Mouse (Mus musculus) MEL-GATA-1-ER (cell line): Measurements from ENCODE around the gene Stx18.

Experiments
- DNase-seq: peaks from one replicate; pipeline ENCODE4 v3.0.0-alpha.2; 2012; ENCODE audit warnings: low read depth; ENCODE audit errors: extremely low read depth

Gene Stx18

GRCm38 (mm10) chr5:38129339-38129738, 90.8 kb downstream of the Stx18 start:
- no peak for DNase-seq

- DNase-seq, result no peak
These were observed 97.7 kb downstream of the Stx18 start for GRCm38 (mm10) chr5:38136247-38136646.

GRCm38 (mm10) chr5:38137163-38137562, 98.6 kb downstream of the Stx18 start:
- no peak for DNase-seq

GRCm38 (mm10) chr5:38140893-38141292, 102.4 kb downstream of the Stx18 start:
- no peak for DNase-seq

- DNase-seq, result no peak
These were observed 108.0 kb downstream of the Stx18 start for GRCm38 (mm10) chr5:38146524-38146923.

GRCm38 (mm10) chr5:38151264-38151663, 112.7 kb downstream of the Stx18 start:
- no peak for DNase-seq

- no peak for DNase-seq
These were observed 113.9 kb downstream of the Stx18 start for GRCm38 (mm10) chr5:38152201-38153108.

- no peak for DNase-seq
These were observed 115.1 kb downstream of the Stx18 start for GRCm38 (mm10) chr5:38153636-38154035.

- no peak for DNase-seq
These were observed 119.0 kb downstream of the Stx18 start for GRCm38 (mm10) chr5:38157481-38158020.

GRCm38 (mm10) chr5:38158501-38158946, 120.0 kb downstream of the Stx18 start:
- DNase-seq, result no peak

- no peak for DNase-seq
These were observed 120.5 kb downstream of the Stx18 start for GRCm38 (mm10) chr5:38158947-38159633.

- DNase-seq, result no peak
These were observed 121.3 kb downstream of the Stx18 start, which contains the start of gene Nsg1 for GRCm38 (mm10) chr5:38159634-38160413. TSS of gene Nsg1 (minus strand) at chr5:38159907.

GRCm38 (mm10) chr5:38168497-38168896, 130.0 kb downstream of the Stx18 start:
- DNase-seq, result no peak

- DNase-seq, result no peak
These were observed 135.2 kb downstream of the Stx18 start for GRCm38 (mm10) chr5:38173766-38174165.

GRCm38 (mm10) chr5:38174256-38174912, 135.8 kb downstream of the Stx18 start:
- no peak for DNase-seq

- no peak for DNase-seq
These were observed 146.2 kb downstream of the Stx18 start for GRCm38 (mm10) chr5:38184688-38185285.

GRCm38 (mm10) chr5:38187006-38187405, 148.5 kb downstream of the Stx18 start:
- no peak for DNase-seq
